Mouse (Mus musculus): ENCODE data around the gene AI182371. TPM values are rescaled to one million over a fixed set of nuclear protein-coding genes. Genes with fewer than 3 reads are reported as not detected.

The AI182371 gene
- total RNA-seq (2012; rRNA removed) = 0.68 and 0.80 TPM in 2 replicates
- 0.31 and 0.56 TPM in 2 replicates for total RNA-seq (2014; rRNA removed)
- polyA plus RNA-seq (2012; ENCODE audit: insufficient read length, low read depth) = 0.74 and 0.90 TPM in 2 replicates

DNA sequence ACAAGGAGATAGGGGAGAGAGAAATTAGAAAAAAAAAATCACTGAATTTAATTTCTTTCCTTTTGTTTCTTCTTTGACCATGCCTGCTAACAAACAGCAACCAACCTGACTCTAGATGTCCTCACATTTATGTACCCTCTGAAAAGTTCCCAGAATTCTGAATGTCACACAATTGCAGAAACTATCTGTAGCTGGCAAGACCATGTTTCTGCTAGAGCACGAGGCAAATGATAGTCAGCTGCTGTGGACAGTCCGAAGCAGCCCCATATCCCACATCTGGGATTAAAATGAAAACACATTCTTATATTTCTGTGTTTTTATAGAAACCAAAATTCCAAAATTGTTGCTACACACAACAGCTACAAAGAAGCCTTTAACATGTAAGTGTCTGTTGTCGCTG lies at the start of gene AI182371:
AI182371 (minus strand) TSS at position 101 of the 400 bp plus-strand sequence.
- no peaks in the 10 kb centered on the region for H3K27me3 ChIP-seq (replicated peaks)
- peaks cover 0 to 3% of the 10 kb centered on the region in 2 experiments; a peak in 2 of 4 replicates for H3K4me1 ChIP-seq (ENCODE audit: control insufficient read depth in 1 of 2, insufficient read depth in 2 of 2)
- no peak within 1 kb of the TSS for H3K27ac ChIP-seq (ENCODE audit: insufficient read depth, low read depth)
- H3K4me3 ChIP-seq (replicated peaks in 1 of 3; ENCODE audit: low read depth in 2 of 3, low read length in 2 of 3, poor library complexity in 1 of 3) = no peak within 1 kb of the TSS
- no peaks in the 10 kb centered on the region for H3K79me2 ChIP-seq (replicated peaks; ENCODE audit: control insufficient read depth, extremely low read depth, insufficient read depth, poor library complexity, severe bottlenecking)
- DNase-seq (ENCODE audit: extremely low read depth) = no peak
- H3K4me2 ChIP-seq (ENCODE audit: insufficient read depth, low read depth, poor library complexity, severe bottlenecking) = no peak within 1 kb of the TSS
- dilution Hi-C loops (cut with MboI; ENCODE audit: extremely low pct_ligation_motif_present, extremely low pct_unique_long_range_greater_than_20kb, low sequenced_read_pairs) = no loop called here
- H3K36me3 ChIP-seq (replicated peaks in 1 of 2; ENCODE audit: control insufficient read depth in 1 of 2, insufficient read depth in 1 of 2, low read length in 1 of 2) = no peaks in the 10 kb centered on the region
- H3K9ac ChIP-seq (ENCODE audit: insufficient read depth, low read depth) = no peak within 1 kb of the TSS
- in situ Hi-C loops (cut with MboI; ENCODE audit: low pct_ligation_motif_present, low pct_unique_long_range_greater_than_20kb, low sequenced_read_pairs) = loop anchor here (10.0 to 25.0 kb wide), 2 partner anchors 137 to 314 kb away; partner anchors contain the start of genes Rabepk and Traf1
- TF ChIP-seq MAX (IDR thresholded peaks at IDR 0.05; ENCODE audit: low read length) = no peak
- no peak for TF ChIP-seq UBTF (IDR thresholded peaks at IDR 0.05; ENCODE audit: low read depth, low read length)
- no peak for TF ChIP-seq NRF1 (IDR thresholded peaks at IDR 0.05; ENCODE audit: low read depth, low read length)
- no peak for TF ChIP-seq SIN3A (IDR thresholded peaks at IDR 0.05; ENCODE audit: low read length)
- no peak for TF ChIP-seq CHD2 (IDR thresholded peaks at IDR 0.05; ENCODE audit: low read length)
- no peak for TF ChIP-seq ETS1 (conservative IDR thresholded peaks at IDR 0.05; ENCODE audit: low read depth, low read length)
- no peak for TF ChIP-seq MXI1 (IDR thresholded peaks at IDR 0.05; ENCODE audit: low read depth, low read length)
- no peak for TF ChIP-seq SMC3 (IDR thresholded peaks at IDR 0.05; ENCODE audit: low read depth, low read length)
- TF ChIP-seq BHLHE40 (IDR thresholded peaks at IDR 0.05; ENCODE audit: low read depth, low read length) = no peak
- TF ChIP-seq RAD21 (IDR thresholded peaks at IDR 0.05; ENCODE audit: low read depth, low read length) = no peak
- TF ChIP-seq ZMIZ1 (IDR thresholded peaks at IDR 0.05; ENCODE audit: low read depth, low read length) = no peak
- no peak for TF ChIP-seq CTCF (conservative IDR thresholded peaks at IDR 0.05 in 1 of 2, IDR thresholded peaks at IDR 0.05 in 1 of 2; ENCODE audit: low read depth in 2 of 2, low read length in 2 of 2)
- no peak for TF ChIP-seq MAZ (IDR thresholded peaks at IDR 0.05; ENCODE audit: low read depth, low read length)
- no peak for TF ChIP-seq ELF1 (IDR thresholded peaks at IDR 0.05; ENCODE audit: low read depth, low read length)
- TF ChIP-seq POLR2AphosphoS2 (IDR thresholded peaks at IDR 0.05; ENCODE audit: low read depth, low read length) = no peak
- H3K9me3 ChIP-seq (replicated peaks; ENCODE audit: low read length) = peaks cover 3% of the 10 kb centered on the region

DNA sequence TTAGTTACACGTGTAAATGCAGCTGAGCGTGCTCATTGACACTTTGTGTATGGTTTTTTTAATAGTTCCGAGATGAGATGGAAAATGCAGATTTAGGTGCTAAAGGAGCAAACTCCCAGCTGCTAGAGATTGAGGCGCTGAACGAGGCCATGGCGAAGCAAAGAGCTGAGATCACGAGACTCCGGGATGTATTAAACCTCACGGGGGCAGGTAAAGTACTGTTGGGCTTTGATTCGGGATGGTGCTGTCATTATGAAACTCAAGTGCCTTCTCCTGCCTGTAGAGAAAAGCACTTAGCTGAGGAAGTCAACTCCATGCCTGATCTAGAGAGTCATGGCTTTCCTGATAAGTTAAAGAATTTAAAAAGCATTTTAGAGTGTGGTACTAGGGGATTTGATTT lies 47.5 kb upstream of the AI182371 start:
- Histone ChIP-seq H3K27ac (ENCODE audit: insufficient read depth, low read depth) (no peak overlapping the region), H3K27me3 (replicated peaks) (no peaks in the 10 kb centered on the region), H3K4me1 (ENCODE audit: control insufficient read depth in 1 of 2, insufficient read depth in 2 of 2) (peaks cover 6 to 27% of the 10 kb centered on the region in 2 experiments), H3K36me3 (replicated peaks in 1 of 2; ENCODE audit: control insufficient read depth in 1 of 2, insufficient read depth in 1 of 2, low read length in 1 of 2) (peaks cover 85 to 99% of the 10 kb centered on the region in 2 experiments), H3K4me2 (ENCODE audit: insufficient read depth, low read depth, poor library complexity, severe bottlenecking) (no peak overlapping the region), H3K9ac (ENCODE audit: insufficient read depth, low read depth) (no peak overlapping the region), H3K4me3 (replicated peaks in 1 of 3; ENCODE audit: low read depth in 2 of 3, low read length in 2 of 3, poor library complexity in 1 of 3) (no peak overlapping the region), H3K9me3 (replicated peaks; ENCODE audit: low read length) (no peaks in the 10 kb centered on the region), H3K79me2 (replicated peaks; ENCODE audit: control insufficient read depth, extremely low read depth, insufficient read depth, poor library complexity, severe bottlenecking) (no peaks in the 10 kb centered on the region)
- dilution Hi-C loops (cut with MboI; ENCODE audit: extremely low pct_ligation_motif_present, extremely low pct_unique_long_range_greater_than_20kb, low sequenced_read_pairs) = no loop called here
- no peak for DNase-seq (ENCODE audit: extremely low read depth)
- TF ChIP-seq HCFC1 (IDR thresholded peaks at IDR 0.05; ENCODE audit: low read depth, low read length) (no peak), JUN (IDR thresholded peaks at IDR 0.05; ENCODE audit: insufficient read depth, low read depth, low read length) (no peak), JUND (conservative IDR thresholded peaks at IDR 0.05; ENCODE audit: low read depth, low read length) (no peak), NELFE (IDR thresholded peaks at IDR 0.05; ENCODE audit: low read depth, low read length) (no peak), MYC (IDR thresholded peaks at IDR 0.05; ENCODE audit: low read depth, low read length) (no peak), RCOR1 (conservative IDR thresholded peaks at IDR 0.05; ENCODE audit: low read depth, low read length) (no peak), POLR2AphosphoS2 (IDR thresholded peaks at IDR 0.05; ENCODE audit: low read depth, low read length) (no peak)
- in situ Hi-C loops (cut with MboI; ENCODE audit: low pct_ligation_motif_present, low pct_unique_long_range_greater_than_20kb, low sequenced_read_pairs) = no loop called here

Measured in CH12.LX (cell line).